ENCODE assay signal across 19 mouse cellular contexts in the genomic region with DNA sequence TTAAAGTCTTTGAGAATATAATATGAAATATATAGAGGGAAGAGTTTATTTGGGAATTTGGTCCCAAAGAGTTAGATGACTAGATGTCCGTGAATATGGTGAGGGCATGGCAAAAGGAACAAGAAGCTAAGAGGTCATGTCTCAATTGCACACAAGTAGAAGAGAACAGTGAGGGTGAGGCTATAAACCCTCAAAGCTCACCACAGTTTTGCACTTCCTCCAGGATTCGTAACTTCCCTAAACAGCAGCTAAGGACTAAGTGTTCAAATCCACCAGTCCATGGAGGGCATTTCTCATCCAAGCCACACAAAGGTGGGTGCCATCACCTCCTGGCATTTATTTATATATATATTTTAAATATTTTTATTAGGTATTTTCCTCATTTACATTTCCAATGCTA.
"Had no signal": no experiment of that assay in that cellular context is flagged by ENCODE, and none has a peak within 500 bp of the region (broad histone marks: within the 10 kb centered on the region; RNA-seq: fewer than 3 reads in every experiment).

No protein-coding gene starts in this region.

- H3K27ac ChIP-seq: kidney, postnatal 0 days; limb, embryonic 12.5 days; limb, embryonic 15.5 days; liver, embryonic 14.5 days; midbrain, embryonic 10.5 days; midbrain, embryonic 13.5 days had no signal

- H3K4me2 ChIP-seq: limb, embryonic 12.5 days; limb, embryonic 15.5 days; liver, embryonic 11.5 days; lung, embryonic 14.5 days; midbrain, embryonic 13.5 days had no signal

- H3K9me3 ChIP-seq: limb, embryonic 12.5 days; limb, embryonic 15.5 days; megakaryocyte, embryonic 14.5 days; midbrain, embryonic 10.5 days; midbrain, embryonic 13.5 days had no signal

- ATAC-seq: liver, postnatal 0 days; lung, postnatal 0 days; midbrain, embryonic 13.5 days; midbrain, embryonic 16.5 days had no signal

- H3K4me3 ChIP-seq: limb, embryonic 12.5 days; limb, embryonic 15.5 days; megakaryocyte, embryonic 14.5 days; midbrain, embryonic 10.5 days; midbrain, embryonic 13.5 days had no signal

- DNase-seq: kidney, adult 2 months; kidney, postnatal 25 days; left cerebral cortex, postnatal 4 days; liver, postnatal 0 days; lung, embryonic 14.5 days; lung, postnatal 4 days; thymus, adult 2 months; thymus, postnatal 14 days; thymus, postnatal 4 days had no signal

- H3K4me1 ChIP-seq: midbrain, embryonic 10.5 days; midbrain, embryonic 13.5 days had no signal

- H3K27me3 ChIP-seq: limb, embryonic 12.5 days; limb, embryonic 15.5 days; megakaryocyte, embryonic 14.5 days; midbrain, embryonic 13.5 days had no signal

- H3K9ac ChIP-seq: limb, embryonic 12.5 days; limb, embryonic 15.5 days; liver, embryonic 14.5 days; liver, postnatal 0 days; lung, embryonic 14.5 days; midbrain, embryonic 13.5 days had no signal
